Mouse (Mus musculus): Measurements from ENCODE around the gene Kdm1a.

Gene Kdm1a

GRCm38 (mm10) chr4:136602568-136602967 is at the start of gene Kdm1a:
TSS of gene Kdm1a (minus strand) at chr4:136602723.
- DNase-seq (ENCODE audit: low spot score) = peak; percentile 86

- DNase-seq (ENCODE audit: low spot score) = no peak
Observed at GRCm38 (mm10) chr4:136651882-136652527, 49.5 kb upstream of the Kdm1a start.

- DNase-seq (ENCODE audit: low spot score) = no peak
Observed at GRCm38 (mm10) chr4:136651357-136651811, 48.9 kb upstream of the Kdm1a start.

- DNase-seq (ENCODE audit: low spot score) = no peak
Observed at GRCm38 (mm10) chr4:136650261-136650660, 47.7 kb upstream of the Kdm1a start.

GRCm38 (mm10) chr4:136649480-136650196 is 47.1 kb upstream of the Kdm1a start:
- DNase-seq (ENCODE audit: low spot score) = no peak

- no peak for DNase-seq (ENCODE audit: low spot score)
Observed at GRCm38 (mm10) chr4:136648922-136649479, 46.5 kb upstream of the Kdm1a start.

GRCm38 (mm10) chr4:136638890-136639289 is 36.4 kb upstream of the Kdm1a start:
- no peak for DNase-seq (ENCODE audit: low spot score)

- DNase-seq (ENCODE audit: low spot score) = no peak
Observed at GRCm38 (mm10) chr4:136638230-136638750, 35.8 kb upstream of the Kdm1a start.

GRCm38 (mm10) chr4:136637563-136638229 is 35.2 kb upstream of the Kdm1a start:
- no peak for DNase-seq (ENCODE audit: low spot score)

GRCm38 (mm10) chr4:136636983-136637562 is 34.5 kb upstream of the Kdm1a start:
- no peak for DNase-seq (ENCODE audit: low spot score)

GRCm38 (mm10) chr4:136636511-136636910 is 34.0 kb upstream of the Kdm1a start:
- DNase-seq (ENCODE audit: low spot score) = no peak

GRCm38 (mm10) chr4:136635995-136636394 is 33.5 kb upstream of the Kdm1a start:
- no peak for DNase-seq (ENCODE audit: low spot score)

GRCm38 (mm10) chr4:136631237-136631994 is 28.9 kb upstream of the Kdm1a start:
- DNase-seq (ENCODE audit: low spot score) = no peak

GRCm38 (mm10) chr4:136626590-136626989 is 24.1 kb upstream of the Kdm1a start:
- no peak for DNase-seq (ENCODE audit: low spot score)

GRCm38 (mm10) chr4:136622388-136622787 is 19.9 kb upstream of the Kdm1a start, which contains the start of gene Lactbl1:
TSS of gene Lactbl1 (plus strand) at chr4:136622621.
- DNase-seq (ENCODE audit: low spot score) = no peak

- no peak for DNase-seq (ENCODE audit: low spot score)
Observed at GRCm38 (mm10) chr4:136621956-136622355, 19.4 kb upstream of the Kdm1a start.

- no peak for DNase-seq (ENCODE audit: low spot score)
Observed at GRCm38 (mm10) chr4:136621336-136621735, 18.8 kb upstream of the Kdm1a start.

- no peak for DNase-seq (ENCODE audit: low spot score)
Observed at GRCm38 (mm10) chr4:136613657-136614056, 11.1 kb upstream of the Kdm1a start.

- DNase-seq (ENCODE audit: low spot score) = no peak
Observed at GRCm38 (mm10) chr4:136610387-136610856, 7.9 kb upstream of the Kdm1a start, which contains the start of gene Tex46. TSS of gene Tex46 (plus strand) at chr4:136610437.

- DNase-seq (ENCODE audit: low spot score) = no peak
Observed at GRCm38 (mm10) chr4:136605756-136606485, 3.4 kb upstream of the Kdm1a start.

All from ovary, adult 18-20 months (tissue).